Mouse (Mus musculus): ENCODE measurements around the gene Endou.
"Not testable (repeated sequence)": the region's sequence is repeated elsewhere in the genome, so short reads cannot be mapped to it uniquely, and the experiment has no call there.

DNA sequence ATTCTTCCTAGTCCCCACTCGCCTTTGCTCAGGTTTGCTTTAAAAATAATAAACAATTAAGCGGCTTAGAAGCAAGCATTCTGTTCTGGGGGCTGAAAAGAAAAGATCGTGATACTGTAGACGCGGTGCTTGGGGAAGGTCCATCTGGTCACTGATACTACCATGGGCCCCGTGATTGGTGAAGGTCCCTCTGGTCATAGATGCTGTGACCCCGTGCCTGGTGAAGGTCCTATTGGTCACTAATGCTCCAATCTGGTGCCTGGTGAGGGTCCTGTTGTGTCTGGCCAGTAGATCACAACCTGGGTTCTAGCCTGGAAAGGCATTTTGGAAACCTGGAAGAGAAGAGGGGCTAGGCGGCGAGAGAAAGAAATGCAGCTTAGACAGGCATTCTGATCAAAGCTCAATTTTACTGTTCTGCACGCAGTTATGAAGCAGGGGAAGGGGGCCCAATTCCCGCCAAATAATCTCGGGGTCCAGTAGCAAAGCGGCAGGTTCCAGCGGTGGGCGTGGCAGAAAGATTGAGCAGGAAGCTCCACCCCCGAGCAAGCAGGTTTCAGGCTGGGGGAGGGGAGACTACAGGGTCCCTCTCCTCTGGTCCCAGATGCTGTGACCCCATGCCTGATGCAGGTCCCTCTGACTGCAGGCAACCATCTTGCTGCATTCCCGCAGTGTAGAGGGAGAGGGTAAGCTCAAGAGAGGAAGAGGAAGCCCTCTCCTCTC, 62.8 kb downstream of the Endou start:
- TF ChIP-seq POLR2A, CTCF (IDR thresholded peaks at IDR 0.05; ENCODE audit: extremely low read depth, insufficient read depth, low read length): not testable (repeated sequence)
